Mouse (Mus musculus): Measurements from ENCODE around the gene Gpi1.

DNA sequence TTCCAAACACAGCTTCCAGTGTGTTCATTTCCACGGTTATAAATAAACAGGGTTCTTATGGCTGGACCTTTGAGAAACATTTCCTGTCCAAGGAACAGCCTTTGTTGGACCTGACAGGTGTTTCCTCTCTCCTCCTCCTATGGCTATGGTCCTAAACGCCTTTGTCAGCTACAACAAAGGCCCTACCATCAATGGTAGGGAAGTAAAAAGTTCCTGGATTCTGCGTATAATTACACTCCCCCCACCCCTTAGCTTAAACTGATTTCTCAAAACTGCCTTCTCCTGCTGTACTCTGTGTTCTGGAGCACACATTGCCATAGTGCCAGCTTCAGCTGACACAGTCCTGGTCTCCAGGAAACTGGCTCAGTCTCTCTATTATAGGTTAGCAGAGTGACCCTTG, 25.0 kb upstream of the Gpi1 start:
- no peak for TF ChIP-seq POLR2A (IDR thresholded peaks at IDR 0.05; ENCODE audit: borderline replicate concordance, extremely low read depth, insufficient read depth, insufficient read length, poor library complexity, severe bottlenecking)
- TF ChIP-seq CTCF (IDR thresholded peaks at IDR 0.05; ENCODE audit: borderline replicate concordance, extremely low read depth, insufficient read depth, insufficient read length), result no peak

Data from brain, embryonic 14.5 days (tissue).